ENCODE assay signal across 8 mouse cellular contexts in the genomic region with DNA sequence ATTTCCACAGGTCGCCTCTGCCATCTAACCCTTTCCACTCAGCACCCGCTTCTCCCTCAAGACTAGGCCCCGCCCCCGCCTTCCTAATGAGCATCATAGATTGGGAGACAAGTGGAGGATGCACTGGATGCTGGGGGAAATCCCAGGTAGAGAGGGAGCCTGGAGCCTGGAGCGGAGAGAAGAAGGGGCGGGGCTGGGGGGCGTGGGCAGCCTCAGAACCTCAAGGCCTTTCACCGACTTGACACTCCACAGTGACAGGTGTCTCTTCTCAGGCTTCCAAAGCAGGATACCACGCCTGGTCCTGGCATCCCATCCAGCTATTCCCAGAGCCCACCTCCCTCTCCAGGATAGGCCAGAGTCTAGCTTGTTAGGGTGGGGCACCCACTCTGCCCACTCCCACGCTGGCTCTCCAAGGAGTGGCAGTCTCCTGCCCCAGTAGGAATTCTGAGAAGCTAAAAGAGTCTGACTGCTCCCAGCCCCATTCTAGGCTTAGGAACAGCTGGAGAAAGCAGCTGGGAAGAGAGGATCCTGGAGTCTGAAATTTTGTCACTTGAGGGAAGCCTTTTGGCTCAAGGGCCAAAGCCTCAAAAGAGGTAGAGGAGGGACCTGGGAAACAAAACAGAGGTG. TPM values are rescaled to one million over a fixed set of nuclear protein-coding genes. Genes with fewer than 3 reads are reported as not detected.
A peak's percentile ranks its signal among the peaks of the same experiment; 100 is the strongest.
DNase-seq lines count a peak whose midpoint lies in the region; ATAC-seq and TF ChIP-seq lines count a peak whose summit lies in the region.

No protein-coding gene starts in this region.

- H3K36me3 ChIP-seq in heart, adult 2 months (ENCODE audit: control insufficient read depth, insufficient read depth, low read length), result no peaks in the 10 kb centered on the region
- H3K36me3 ChIP-seq in neural tube, embryonic 12.5 days, result peaks cover 34% of the 10 kb centered on the region

- TF ChIP-seq POLR2A in heart, adult 2 months (IDR thresholded peaks at IDR 0.05; ENCODE audit: insufficient read depth, low read depth, low read length), result no peak

- H3K9me3 ChIP-seq in neural tube, embryonic 12.5 days, result no peaks in the 10 kb centered on the region

- no peak for TF ChIP-seq EP300 in heart, adult 2 months (IDR thresholded peaks at IDR 0.05; ENCODE audit: insufficient read depth, low read depth, low read length)

- 0 out of 2 replicates have a peak overlapping the region, but pooled peaks have one; percentile 16 for H3K27ac ChIP-seq in gastrocnemius, adult 2 months
- peak overlapping the region; percentile 66 for H3K27ac ChIP-seq in heart, adult 2 months
- peak overlapping the region; percentile 42; the same call in 1 of the 2 replicates for H3K27ac ChIP-seq in neural tube, embryonic 12.5 days

- intact Hi-C loops in gastrocnemius, adult 2 months (cut with DNase I), result no loop called here
- intact Hi-C loops in heart, adult 2 months (cut with DNase I), result no loop called here

- H3K9ac ChIP-seq in heart, adult 2 months (ENCODE audit: low read depth, low read length), result no peak overlapping the region
- H3K9ac ChIP-seq in neural tube, embryonic 12.5 days, result peak overlapping the region; percentile 99

- H3K4me3 ChIP-seq in gastrocnemius, adult 2 months, result peak overlapping the region; percentile 90
- H3K4me3 ChIP-seq in heart, adult 2 months, result no peak overlapping the region
- peak overlapping the region; percentile 98 for H3K4me3 ChIP-seq in neural tube, embryonic 12.5 days

- TF ChIP-seq CTCF in gastrocnemius, adult 2 months (IDR thresholded peaks at IDR 0.05), result no peak
- no peak for TF ChIP-seq CTCF in heart, adult 2 months (IDR thresholded peaks at IDR 0.05)

- no peak for ATAC-seq in neural tube, embryonic 12.5 days (ENCODE audit: low FRiP score, low read depth)
- ATAC-seq in activated CD4-positive, CD25-positive, alpha-beta regulatory T cell, adult 4 months, result no peak

- H3K4me2 ChIP-seq in neural tube, embryonic 12.5 days (replicated peaks), result peak overlapping the region; percentile 95

- 26% methylated on average over 10 of the region's 10 CpGs for WGBS in heart, adult 2 months
- 15% methylated on average over 10 of the region's 10 CpGs for WGBS in neural tube, embryonic 12.5 days

- H3K79me2 ChIP-seq in heart, adult 2 months (replicated peaks; ENCODE audit: control insufficient read depth, insufficient read depth, low read length), result no peaks in the 10 kb centered on the region

- no peaks in the 10 kb centered on the region for H3K27me3 ChIP-seq in heart, adult 2 months (ENCODE audit: control insufficient read depth, insufficient read depth, low read length)
- peaks cover 23% of the 10 kb centered on the region for H3K27me3 ChIP-seq in neural tube, embryonic 12.5 days (replicated peaks)

- peaks cover 6% of the 10 kb centered on the region for H3K4me1 ChIP-seq in heart, adult 2 months (ENCODE audit: control insufficient read depth, insufficient read depth, low read length)
- peaks cover 35% of the 10 kb centered on the region for H3K4me1 ChIP-seq in neural tube, embryonic 12.5 days

- DNase-seq in gastrocnemius, adult 2 months, result peak; percentile 19
- no peak for DNase-seq in gastrocnemius, adult 8-10 months (ENCODE audit: low spot score in 2 of 2)
- DNase-seq in ZHBTc4 (ENCODE audit: low read depth, low spot score), result peak; percentile 91
- peak; percentile 51 to 68 for DNase-seq in heart, adult 2 months
- DNase-seq in kidney, postnatal 4 days, result peak; percentile 61 to 78
- no peak for DNase-seq in urinary bladder, postnatal 36 days (ENCODE audit: low spot score in 2 of 2)

RNA-seq across cellular contexts. Expression of gene Fam171a2, which starts 2.1 kb away (rescaled TPM):
- total RNA-seq in gastrocnemius, adult 2 months (2021), result 1 to 10 TPM in 1 of 2 experiments, under 1 TPM in 1; 0.66 to 1.1 TPM
- 1 to 10 TPM in 3 of 4 experiments, under 1 TPM in 1; 0.97 to 1.5 (median 1.2) TPM for total RNA-seq in gastrocnemius, adult 8-10 months (2022)
- 1 to 10 TPM; 3.8 to 3.9 TPM for total RNA-seq in heart, adult 2 months (2021)
- 7.7 and 8.3 TPM in 2 replicates for polyA plus RNA-seq in heart, adult 2 months (2012; rRNA removed)
- polyA plus RNA-seq in neural tube, embryonic 12.5 days (2016; fragmentation: Nextera tagmentation; extraction: Ambion mirVana), result 23.3 and 23.7 TPM in 2 replicates
- polyA plus RNA-seq in activated CD4-positive, CD25-positive, alpha-beta regulatory T cell, adult 4 months (2017; shearing (Covaris generic)), result not detected

RNA-seq across cellular contexts. Expression of gene Grn, which starts 15.3 kb away (rescaled TPM):
- total RNA-seq in gastrocnemius, adult 2 months (2021), result 10 to 100 TPM; 12.6 to 32.3 TPM
- 10 to 100 TPM; 12.2 to 21.8 (median 17.0) TPM for total RNA-seq in gastrocnemius, adult 8-10 months (2022)
- total RNA-seq in heart, adult 2 months (2021), result 10 to 100 TPM; 83.4 to 86.9 TPM
- 118 and 119 TPM in 2 replicates for polyA plus RNA-seq in heart, adult 2 months (2012; rRNA removed)
- 75.2 and 86.1 TPM in 2 replicates for polyA plus RNA-seq in neural tube, embryonic 12.5 days (2016; fragmentation: Nextera tagmentation; extraction: Ambion mirVana)
- 10 to 100 TPM; 23.7 to 30.3 TPM for polyA plus RNA-seq in activated CD4-positive, CD25-positive, alpha-beta regulatory T cell, adult 4 months (2017; shearing (Covaris generic))

RNA-seq across cellular contexts. Expression of gene Itga2b, which starts 24.5 kb away (rescaled TPM):
- 1 to 10 TPM in 1 of 2 experiments, under 1 TPM in 1; 0.51 to 2.7 TPM for total RNA-seq in gastrocnemius, adult 2 months (2021)
- total RNA-seq in gastrocnemius, adult 8-10 months (2022), result 1 to 10 TPM in 1 of 4 experiments, under 1 TPM in 2, not detected in 1; 0.63 to 2.0 (median 0.72) TPM
- 10 to 100 TPM in 1 of 2 experiments, 1 to 10 TPM in 1; 3.1 to 14.5 TPM for total RNA-seq in heart, adult 2 months (2021)
- polyA plus RNA-seq in heart, adult 2 months (2012; rRNA removed), result 3.5 and 6.9 TPM in 2 replicates
- polyA plus RNA-seq in neural tube, embryonic 12.5 days (2016; fragmentation: Nextera tagmentation; extraction: Ambion mirVana), result 7.0 and 7.6 TPM in 2 replicates
- under 1 TPM in 1 of 2 experiments, not detected in 1; 0.34 TPM for polyA plus RNA-seq in activated CD4-positive, CD25-positive, alpha-beta regulatory T cell, adult 4 months (2017; shearing (Covaris generic))

RNA-seq across cellular contexts. Expression of gene Slc25a39, which starts 37.6 kb away (rescaled TPM):
- total RNA-seq in gastrocnemius, adult 2 months (2021), result 10 to 100 TPM; 51.4 to 76.4 TPM
- 10 to 100 TPM; 61.2 to 72.2 (median 66.7) TPM for total RNA-seq in gastrocnemius, adult 8-10 months (2022)
- total RNA-seq in heart, adult 2 months (2021), result 100 to 1,000 TPM; 196 to 213 TPM
- polyA plus RNA-seq in heart, adult 2 months (2012; rRNA removed), result 307 and 331 TPM in 2 replicates
- 148 and 162 TPM in 2 replicates for polyA plus RNA-seq in neural tube, embryonic 12.5 days (2016; fragmentation: Nextera tagmentation; extraction: Ambion mirVana)
- polyA plus RNA-seq in activated CD4-positive, CD25-positive, alpha-beta regulatory T cell, adult 4 months (2017; shearing (Covaris generic)), result 10 to 100 TPM; 50.9 to 65.4 TPM

RNA-seq across cellular contexts. Expression of gene Rundc3a, which starts 52.2 kb away (rescaled TPM):
- not detected for total RNA-seq in gastrocnemius, adult 2 months (2021)
- under 1 TPM in 1 of 4 experiments, not detected in 3; 0.21 TPM for total RNA-seq in gastrocnemius, adult 8-10 months (2022)
- under 1 TPM in 1 of 2 experiments, not detected in 1; 0.66 TPM for total RNA-seq in heart, adult 2 months (2021)
- 0.23 and 0.32 TPM in 2 replicates for polyA plus RNA-seq in heart, adult 2 months (2012; rRNA removed)
- polyA plus RNA-seq in neural tube, embryonic 12.5 days (2016; fragmentation: Nextera tagmentation; extraction: Ambion mirVana), result 152 and 171 TPM in 2 replicates
- polyA plus RNA-seq in activated CD4-positive, CD25-positive, alpha-beta regulatory T cell, adult 4 months (2017; shearing (Covaris generic)), result 1 to 10 TPM; 2.4 TPM

Comparison
In these comparisons a context has a peak if more than half of its experiments do, and no peak if none do; other contexts are left out.
1. DNase-seq: peak in gastrocnemius, adult 2 months (single experiment), ZHBTc4 (single experiment), heart, adult 2 months (2 of 2) and kidney, postnatal 4 days (2 of 2); none in gastrocnemius, adult 8-10 months (0 of 2) and urinary bladder, postnatal 36 days (0 of 2).
2. H3K27ac ChIP-seq: peak in every context shown above with its lines; median percentile 66 in heart, adult 2 months; 42 in neural tube, embryonic 12.5 days; 16 in gastrocnemius, adult 2 months.